Mouse (Mus musculus): ENCODE measurements around the gene Sult6b1. TPM values are rescaled to one million over a fixed set of nuclear protein-coding genes. Genes with fewer than 3 reads are reported as not detected.

The Sult6b1 gene
- polyA plus RNA-seq, 1 experiment, result not detected

DNA sequence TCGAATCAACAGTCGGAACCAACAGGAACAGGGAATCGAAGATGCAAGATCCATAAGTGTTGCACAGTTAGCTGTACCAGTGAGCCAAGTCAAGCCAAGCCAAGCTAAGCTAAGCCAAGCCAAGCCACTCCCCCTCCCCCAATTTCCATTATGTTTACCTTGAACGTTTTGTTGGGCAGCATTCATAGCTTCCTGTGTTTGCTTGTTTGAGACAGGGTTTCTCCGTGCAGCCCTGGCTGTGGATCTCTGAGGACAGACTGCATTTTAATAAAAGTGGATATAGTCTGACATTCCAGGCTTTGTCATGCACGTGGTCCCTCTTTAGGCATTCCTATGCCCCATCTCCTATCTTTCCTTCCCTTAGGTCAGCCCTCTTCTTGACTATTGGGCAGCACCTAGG, 9.0 kb upstream of the Sult6b1 start:
- H3K27ac ChIP-seq (ENCODE audit: control insufficient read depth, insufficient read depth, low read length), result peak overlapping the region; percentile 1; the same call in 1 of the 2 replicates
- WGBS, result 56% methylated on average over 6 of the region's 6 CpGs
- TF ChIP-seq CTCF (IDR thresholded peaks at IDR 0.05; ENCODE audit: borderline replicate concordance, control insufficient read depth, extremely low read depth, insufficient read depth, low read length, poor library complexity), result no peak
- TF ChIP-seq POLR2A (IDR thresholded peaks at IDR 0.05; ENCODE audit: control insufficient read depth, extremely low read depth, insufficient read depth, low read length, poor library complexity), result no peak

DNA sequence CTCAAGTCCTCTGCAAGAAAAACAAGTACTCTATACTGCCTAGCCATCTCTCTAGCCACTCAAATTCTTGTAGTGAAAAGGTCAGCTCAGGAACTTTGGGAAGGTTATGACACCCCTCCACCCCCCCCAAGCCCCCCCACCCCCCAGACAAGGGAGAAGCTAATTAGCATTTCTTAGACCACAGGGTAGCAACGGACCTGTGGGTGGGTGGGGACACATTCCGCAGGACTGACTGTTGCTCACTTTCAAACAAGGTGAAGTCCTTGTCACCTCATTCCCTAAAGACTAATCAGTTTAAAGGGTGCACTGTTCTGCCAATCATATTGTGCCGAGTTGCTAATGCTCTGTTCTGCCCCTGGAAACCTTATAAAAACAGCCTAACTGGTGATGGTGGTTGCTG, 7.1 kb upstream of the Sult6b1 start:
- no peaks in the 10 kb centered on the region for H3K27me3 ChIP-seq (ENCODE audit: control insufficient read depth, insufficient read depth, low read length)
- no peak overlapping the region for H3K4me3 ChIP-seq (ENCODE audit: control insufficient read depth, insufficient read depth, low read length)
- no peaks in the 10 kb centered on the region for H3K36me3 ChIP-seq (ENCODE audit: control insufficient read depth, insufficient read depth, low read length)
- whole genome bisulfite sequencing, result 84% methylated on average over 3 of the region's 3 CpGs
- TF ChIP-seq POLR2A (IDR thresholded peaks at IDR 0.05; ENCODE audit: control insufficient read depth, extremely low read depth, insufficient read depth, low read length, poor library complexity) (no peak), CTCF (IDR thresholded peaks at IDR 0.05; ENCODE audit: borderline replicate concordance, control insufficient read depth, extremely low read depth, insufficient read depth, low read length, poor library complexity) (no peak)
- peaks cover 8% of the 10 kb centered on the region; the same call in 1 of the 2 replicates for H3K4me1 ChIP-seq (replicated peaks; ENCODE audit: control insufficient read depth, insufficient read depth, low read length)
- no peak for DNase-seq
- no peak overlapping the region for H3K27ac ChIP-seq (ENCODE audit: control insufficient read depth, insufficient read depth, low read length)

More for the DNA sequence above, 9.0 kb upstream of the Sult6b1 start:
- H3K4me3 ChIP-seq (ENCODE audit: control insufficient read depth, insufficient read depth, low read length), result peak overlapping the region; percentile 72; the same call in 1 of the 2 replicates
- no peak for DNase-seq
- no peaks in the 10 kb centered on the region for H3K27me3 ChIP-seq (ENCODE audit: control insufficient read depth, insufficient read depth, low read length)
- H3K4me1 ChIP-seq (replicated peaks; ENCODE audit: control insufficient read depth, insufficient read depth, low read length), result peaks cover 8% of the 10 kb centered on the region; the same call in 1 of the 2 replicates
- peaks cover 15% of the 10 kb centered on the region for H3K36me3 ChIP-seq (ENCODE audit: control insufficient read depth, insufficient read depth, low read length)

DNA sequence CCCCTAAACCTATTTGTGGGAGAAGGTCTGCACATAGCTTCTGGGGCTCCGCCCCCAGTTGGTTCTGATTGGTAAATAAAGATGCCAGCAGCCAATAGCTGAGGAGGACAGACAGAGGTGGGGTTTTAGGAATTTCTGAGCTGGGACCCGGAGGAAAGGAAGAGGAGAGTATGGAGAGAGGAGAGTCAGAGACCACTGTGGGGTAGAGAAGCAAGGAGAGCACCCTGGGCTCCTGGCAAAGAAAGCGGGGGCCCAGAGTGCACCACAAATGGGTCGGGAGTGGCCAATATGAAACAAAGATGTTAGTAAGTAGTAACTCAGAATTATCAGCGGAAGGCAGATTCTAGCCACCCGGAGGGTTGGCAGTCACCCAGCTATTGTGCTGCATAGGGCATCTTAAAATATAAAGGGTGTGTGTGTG, 6.1 kb upstream of the Sult6b1 start:
- no peak overlapping the region for H3K27ac ChIP-seq (ENCODE audit: control insufficient read depth, insufficient read depth, low read length)
- peak; percentile 35 for DNase-seq
- no peak for TF ChIP-seq POLR2A (IDR thresholded peaks at IDR 0.05; ENCODE audit: control insufficient read depth, extremely low read depth, insufficient read depth, low read length, poor library complexity)
- no peak for TF ChIP-seq CTCF (IDR thresholded peaks at IDR 0.05; ENCODE audit: borderline replicate concordance, control insufficient read depth, extremely low read depth, insufficient read depth, low read length, poor library complexity)
- no peaks in the 10 kb centered on the region for H3K27me3 ChIP-seq (ENCODE audit: control insufficient read depth, insufficient read depth, low read length)
- no peaks in the 10 kb centered on the region for H3K36me3 ChIP-seq (ENCODE audit: control insufficient read depth, insufficient read depth, low read length)
- WGBS, result 42% methylated on average over 6 of the region's 6 CpGs
- peak overlapping the region; percentile 36 for H3K4me3 ChIP-seq (ENCODE audit: control insufficient read depth, insufficient read depth, low read length)
- H3K4me1 ChIP-seq (replicated peaks; ENCODE audit: control insufficient read depth, insufficient read depth, low read length), result peaks cover 8% of the 10 kb centered on the region; the same call in 1 of the 2 replicates

DNA sequence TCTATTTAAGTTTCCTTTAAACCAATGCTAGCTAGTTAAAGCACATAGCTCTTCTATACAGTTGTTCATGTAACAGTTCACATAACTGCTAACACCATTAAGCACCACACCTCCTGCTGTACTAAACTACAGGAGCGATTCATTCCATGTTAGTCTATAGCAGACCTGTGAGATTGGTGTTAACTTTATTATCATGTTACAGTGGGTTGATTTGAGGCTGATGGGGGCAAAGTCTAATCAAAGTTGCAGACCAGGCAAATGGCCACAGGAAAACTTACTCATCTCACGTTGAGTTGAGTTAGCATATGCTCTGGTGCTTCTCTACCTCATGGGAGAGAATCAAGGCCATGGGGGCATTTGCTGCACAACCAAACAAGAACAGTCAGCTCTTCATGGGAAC, 2.6 kb upstream of the Sult6b1 start:
- no peak overlapping the region for H3K4me3 ChIP-seq (ENCODE audit: control insufficient read depth, insufficient read depth, low read length)
- WGBS, result 76% methylated on average over 2 of the region's 2 CpGs
- no peaks in the 10 kb centered on the region for H3K27me3 ChIP-seq (ENCODE audit: control insufficient read depth, insufficient read depth, low read length)
- TF ChIP-seq POLR2A (IDR thresholded peaks at IDR 0.05; ENCODE audit: control insufficient read depth, extremely low read depth, insufficient read depth, low read length, poor library complexity), result no peak
- TF ChIP-seq CTCF (IDR thresholded peaks at IDR 0.05; ENCODE audit: borderline replicate concordance, control insufficient read depth, extremely low read depth, insufficient read depth, low read length, poor library complexity), result no peak
- H3K27ac ChIP-seq (ENCODE audit: control insufficient read depth, insufficient read depth, low read length), result no peak overlapping the region
- 0 out of 2 replicates have a peak, but pooled peaks cover 3% of the 10 kb centered on the region for H3K4me1 ChIP-seq (replicated peaks; ENCODE audit: control insufficient read depth, insufficient read depth, low read length)
- no peak for DNase-seq
- no peaks in the 10 kb centered on the region for H3K36me3 ChIP-seq (ENCODE audit: control insufficient read depth, insufficient read depth, low read length)

DNA sequence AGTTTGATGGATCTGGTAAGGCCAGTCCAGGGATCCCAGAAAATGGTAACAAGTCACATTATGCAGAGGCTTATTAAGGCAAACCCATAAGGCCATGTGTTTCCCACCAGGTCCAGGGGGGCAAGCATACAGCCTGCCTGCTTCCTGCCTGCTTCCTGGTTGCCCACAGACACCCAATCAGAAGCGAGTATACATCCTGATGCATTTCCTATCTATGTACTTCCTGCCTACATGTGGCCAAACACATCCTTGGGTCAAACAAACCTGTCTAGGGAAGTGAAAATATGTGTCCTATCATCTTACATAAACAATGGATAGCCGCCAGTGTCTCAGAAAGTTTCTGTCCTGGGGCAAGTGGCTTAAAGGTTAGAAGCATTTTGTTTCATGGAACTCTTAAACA, 3.6 kb downstream of the Sult6b1 start:
- H3K27ac ChIP-seq (ENCODE audit: control insufficient read depth, insufficient read depth, low read length), result no peak overlapping the region
- DNase-seq, result no peak
- 95% methylated on average over 2 of the region's 2 CpGs for WGBS
- H3K4me3 ChIP-seq (ENCODE audit: control insufficient read depth, insufficient read depth, low read length), result no peak overlapping the region
- peaks cover 2% of the 10 kb centered on the region; the same call in 1 of the 2 replicates for H3K4me1 ChIP-seq (replicated peaks; ENCODE audit: control insufficient read depth, insufficient read depth, low read length)
- H3K36me3 ChIP-seq (ENCODE audit: control insufficient read depth, insufficient read depth, low read length), result no peaks in the 10 kb centered on the region
- TF ChIP-seq POLR2A (IDR thresholded peaks at IDR 0.05; ENCODE audit: control insufficient read depth, extremely low read depth, insufficient read depth, low read length, poor library complexity) (no peak), CTCF (IDR thresholded peaks at IDR 0.05; ENCODE audit: borderline replicate concordance, control insufficient read depth, extremely low read depth, insufficient read depth, low read length, poor library complexity) (no peak)
- H3K27me3 ChIP-seq (ENCODE audit: control insufficient read depth, insufficient read depth, low read length), result no peaks in the 10 kb centered on the region

DNA sequence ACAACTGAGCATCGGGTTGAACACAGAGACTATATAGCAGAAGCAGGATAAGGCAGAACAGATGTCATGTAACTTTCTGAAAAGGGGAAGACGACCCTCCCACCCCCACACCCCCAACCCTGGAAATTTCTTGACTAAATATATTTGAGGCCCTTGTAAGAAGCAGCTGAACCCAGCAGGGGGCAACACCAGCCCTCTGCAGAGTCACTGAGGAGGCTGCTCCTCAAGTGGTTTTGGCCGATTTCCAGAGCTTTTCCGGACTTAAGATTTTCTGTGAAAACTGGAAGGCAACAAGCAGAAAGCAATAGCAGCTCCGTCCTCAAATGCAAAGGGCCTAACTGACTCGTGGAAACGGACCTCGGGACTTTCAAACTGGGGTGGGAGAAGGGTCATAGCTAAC, 11.4 kb downstream of the Sult6b1 start:
- H3K27ac ChIP-seq (ENCODE audit: control insufficient read depth, insufficient read depth, low read length), result no peak overlapping the region
- 2% methylated on average over 8 of the region's 8 CpGs for WGBS
- H3K27me3 ChIP-seq (ENCODE audit: control insufficient read depth, insufficient read depth, low read length), result no peaks in the 10 kb centered on the region
- 0 out of 2 replicates have a peak, but pooled peaks have one; percentile 17 for TF ChIP-seq CTCF (IDR thresholded peaks at IDR 0.05; ENCODE audit: borderline replicate concordance, control insufficient read depth, extremely low read depth, insufficient read depth, low read length, poor library complexity)
- no peak for TF ChIP-seq POLR2A (IDR thresholded peaks at IDR 0.05; ENCODE audit: control insufficient read depth, extremely low read depth, insufficient read depth, low read length, poor library complexity)
- no peak overlapping the region for H3K4me3 ChIP-seq (ENCODE audit: control insufficient read depth, insufficient read depth, low read length)
- no peaks in the 10 kb centered on the region for H3K36me3 ChIP-seq (ENCODE audit: control insufficient read depth, insufficient read depth, low read length)
- peak; percentile 28 for DNase-seq
- H3K4me1 ChIP-seq (replicated peaks; ENCODE audit: control insufficient read depth, insufficient read depth, low read length), result 0 out of 2 replicates have a peak, but pooled peaks cover 2% of the 10 kb centered on the region

DNA sequence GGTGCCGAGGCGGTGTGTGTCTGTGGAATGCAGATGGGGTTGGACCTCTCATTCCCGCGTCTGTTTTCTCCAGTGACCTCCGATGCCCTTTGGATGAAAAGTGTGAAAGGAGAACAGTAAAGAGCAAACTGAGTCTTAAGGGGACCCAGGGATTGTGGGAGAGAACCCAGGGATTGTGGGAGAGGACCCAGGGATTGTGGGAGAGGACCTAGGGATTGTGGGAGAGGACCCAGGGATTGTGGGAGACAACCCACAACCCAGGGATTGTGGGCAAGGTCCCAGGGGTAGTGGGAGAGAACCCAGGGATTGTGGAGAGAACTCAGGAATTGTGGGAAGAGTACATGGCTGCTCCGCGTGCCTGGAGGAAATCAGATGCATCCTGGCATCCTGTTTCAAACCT, 11.8 kb downstream of the Sult6b1 start:
- H3K36me3 ChIP-seq (ENCODE audit: control insufficient read depth, insufficient read depth, low read length), result no peaks in the 10 kb centered on the region
- DNase-seq, result no peak
- 0 out of 2 replicates have a peak, but pooled peaks cover 2% of the 10 kb centered on the region for H3K4me1 ChIP-seq (replicated peaks; ENCODE audit: control insufficient read depth, insufficient read depth, low read length)
- TF ChIP-seq CTCF (IDR thresholded peaks at IDR 0.05; ENCODE audit: borderline replicate concordance, control insufficient read depth, extremely low read depth, insufficient read depth, low read length, poor library complexity) (no peak), POLR2A (IDR thresholded peaks at IDR 0.05; ENCODE audit: control insufficient read depth, extremely low read depth, insufficient read depth, low read length, poor library complexity) (no peak)
- H3K27ac ChIP-seq (ENCODE audit: control insufficient read depth, insufficient read depth, low read length), result no peak overlapping the region
- H3K27me3 ChIP-seq (ENCODE audit: control insufficient read depth, insufficient read depth, low read length), result no peaks in the 10 kb centered on the region
- WGBS, result 86% methylated on average over 7 of the region's 7 CpGs
- no peak overlapping the region for H3K4me3 ChIP-seq (ENCODE audit: control insufficient read depth, insufficient read depth, low read length)

Measured in thymus, adult 2 months (tissue).